Mouse (Mus musculus): ENCODE measurements around the gene Kcnq4. TPM values are rescaled to one million over a fixed set of nuclear protein-coding genes. Genes with fewer than 3 reads are reported as not detected.

The Kcnq4 gene
- polyA plus RNA-seq, 1 experiment: not detected

- Histone ChIP-seq H3K4me1 (ENCODE audit: control insufficient read depth, insufficient read depth, low read length) (peaks cover 2% of the 10 kb centered on the region; the same call in 1 of the 2 replicates), H3K4me3 (replicated peaks; ENCODE audit: control insufficient read depth, low read depth, low read length) (no peak overlapping the region), H3K27ac (ENCODE audit: control insufficient read depth, insufficient read depth, low read depth, low read length, poor library complexity) (no peak overlapping the region)
- TF ChIP-seq POLR2A (IDR thresholded peaks at IDR 0.05; ENCODE audit: borderline replicate concordance, control insufficient read depth, low read depth, low read length): no peak
- 22% methylated on average over 12 of the region's 12 CpGs for WGBS
Observed at GRCm38 (mm10) chr4:120716765-120717164, 31.6 kb downstream of the Kcnq4 start.

GRCm38 (mm10) chr4:120716141-120716571 lies 32.3 kb downstream of the Kcnq4 start:
- no peak overlapping the region for H3K27ac ChIP-seq (ENCODE audit: control insufficient read depth, insufficient read depth, low read depth, low read length, poor library complexity)
- TF ChIP-seq POLR2A (IDR thresholded peaks at IDR 0.05; ENCODE audit: borderline replicate concordance, control insufficient read depth, low read depth, low read length) (no peak), CTCF (IDR thresholded peaks at IDR 0.05; ENCODE audit: control insufficient read depth, insufficient read depth, low read length) (no peak)
- 5% methylated on average over 12 of the region's 12 CpGs for WGBS
- H3K4me1 ChIP-seq (ENCODE audit: control insufficient read depth, insufficient read depth, low read length): peaks cover 2% of the 10 kb centered on the region; the same call in 1 of the 2 replicates
- peak overlapping the region; percentile 29 for H3K4me3 ChIP-seq (replicated peaks; ENCODE audit: control insufficient read depth, low read depth, low read length)

DNA sequence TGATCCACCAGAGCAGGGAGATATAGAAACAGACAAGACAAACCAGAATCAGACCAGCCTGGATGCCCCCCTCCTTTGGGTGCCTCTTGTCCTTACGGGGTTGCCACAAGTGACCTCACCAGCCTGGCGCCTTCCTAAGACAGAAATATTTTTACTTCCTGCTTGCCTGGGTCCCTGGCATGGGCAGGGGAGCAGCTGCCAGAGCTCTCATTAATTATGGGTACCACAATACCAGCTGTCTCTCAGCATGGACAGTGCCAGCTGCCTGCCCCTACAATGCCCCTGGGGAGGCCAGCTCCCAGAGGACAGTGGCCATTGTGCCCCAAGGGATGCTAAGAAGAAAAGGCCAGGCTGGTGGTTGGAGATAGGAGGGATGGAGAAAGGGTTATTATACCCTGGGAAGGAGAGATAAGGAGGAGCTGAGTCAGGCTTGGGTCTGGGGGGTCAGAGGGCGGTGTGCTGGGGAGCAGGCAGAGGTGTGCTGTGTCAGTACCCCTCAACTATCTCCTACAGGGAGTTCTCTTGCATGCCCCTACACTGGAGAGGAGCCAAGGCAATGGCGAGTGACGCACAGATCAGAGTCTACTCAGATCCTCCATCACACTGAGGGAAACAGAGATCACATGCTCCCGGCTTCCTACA lies 34.4 kb downstream of the Kcnq4 start:
- TF ChIP-seq POLR2A (IDR thresholded peaks at IDR 0.05; ENCODE audit: borderline replicate concordance, control insufficient read depth, low read depth, low read length): no peak
- no peak for TF ChIP-seq CTCF (IDR thresholded peaks at IDR 0.05; ENCODE audit: control insufficient read depth, insufficient read depth, low read length)
- Histone ChIP-seq H3K4me1 (ENCODE audit: control insufficient read depth, insufficient read depth, low read length) (peaks cover 2% of the 10 kb centered on the region; the same call in 1 of the 2 replicates), H3K4me3 (replicated peaks; ENCODE audit: control insufficient read depth, low read depth, low read length) (no peak overlapping the region), H3K27ac (ENCODE audit: control insufficient read depth, insufficient read depth, low read depth, low read length, poor library complexity) (no peak overlapping the region)
- 34% methylated on average over 6 of the region's 6 CpGs for WGBS

- H3K4me1 ChIP-seq (ENCODE audit: control insufficient read depth, insufficient read depth, low read length): peaks cover 2% of the 10 kb centered on the region; the same call in 1 of the 2 replicates
- TF ChIP-seq CTCF (IDR thresholded peaks at IDR 0.05; ENCODE audit: control insufficient read depth, insufficient read depth, low read length): no peak
- no peak overlapping the region for H3K4me3 ChIP-seq (replicated peaks; ENCODE audit: control insufficient read depth, low read depth, low read length)
- no peak overlapping the region for H3K27ac ChIP-seq (ENCODE audit: control insufficient read depth, insufficient read depth, low read depth, low read length, poor library complexity)
- WGBS: 83% methylated on average over 6 of the region's 6 CpGs
Observed at GRCm38 (mm10) chr4:120713021-120713420, 35.4 kb downstream of the Kcnq4 start.

- H3K27ac ChIP-seq (ENCODE audit: control insufficient read depth, insufficient read depth, low read depth, low read length, poor library complexity): no peak overlapping the region
- peaks cover 2% of the 10 kb centered on the region; the same call in 1 of the 2 replicates for H3K4me1 ChIP-seq (ENCODE audit: control insufficient read depth, insufficient read depth, low read length)
- H3K4me3 ChIP-seq (replicated peaks; ENCODE audit: control insufficient read depth, low read depth, low read length): no peak overlapping the region
- WGBS: 84% methylated on average over 12 of the region's 12 CpGs
- TF ChIP-seq POLR2A (IDR thresholded peaks at IDR 0.05; ENCODE audit: borderline replicate concordance, control insufficient read depth, low read depth, low read length): no peak
- no peak for TF ChIP-seq CTCF (IDR thresholded peaks at IDR 0.05; ENCODE audit: control insufficient read depth, insufficient read depth, low read length)
Observed at GRCm38 (mm10) chr4:120712236-120712635, 36.2 kb downstream of the Kcnq4 start.

DNA sequence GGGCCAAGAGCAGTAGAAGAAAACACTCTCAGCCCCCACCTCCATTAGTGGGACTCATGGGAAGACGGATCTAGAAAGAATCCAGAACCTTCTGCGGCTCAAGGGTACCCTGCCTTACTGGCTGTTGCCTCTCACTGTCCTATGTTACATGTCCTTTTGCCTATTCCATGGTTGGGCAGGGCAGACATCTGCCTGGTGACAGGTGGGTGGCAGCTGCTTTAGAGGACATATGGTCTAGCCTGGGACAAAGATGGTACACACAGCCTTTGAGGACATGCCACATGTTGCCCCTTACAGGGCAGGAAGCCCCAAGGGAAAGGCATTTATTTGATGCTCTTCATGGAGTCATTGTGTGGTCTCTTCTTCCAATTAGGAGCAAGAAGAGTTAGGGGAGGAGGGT lies 45.9 kb downstream of the Kcnq4 start:
- Histone ChIP-seq H3K4me3 (replicated peaks; ENCODE audit: control insufficient read depth, low read depth, low read length) (no peak overlapping the region), H3K4me1 (ENCODE audit: control insufficient read depth, insufficient read depth, low read length) (no peaks in the 10 kb centered on the region), H3K27ac (ENCODE audit: control insufficient read depth, insufficient read depth, low read depth, low read length, poor library complexity) (no peak overlapping the region)
- 72% methylated on average over 2 of the region's 2 CpGs for WGBS
- TF ChIP-seq CTCF (IDR thresholded peaks at IDR 0.05; ENCODE audit: control insufficient read depth, insufficient read depth, low read length) (no peak), POLR2A (IDR thresholded peaks at IDR 0.05; ENCODE audit: borderline replicate concordance, control insufficient read depth, low read depth, low read length) (no peak)

GRCm38 (mm10) chr4:120702056-120702455 lies 46.4 kb downstream of the Kcnq4 start:
- no peak overlapping the region for H3K27ac ChIP-seq (ENCODE audit: control insufficient read depth, insufficient read depth, low read depth, low read length, poor library complexity)

GRCm38 (mm10) chr4:120701180-120701579 lies 47.2 kb downstream of the Kcnq4 start:
- WGBS: 83% methylated on average over 3 of the region's 3 CpGs
- Histone ChIP-seq H3K27ac (ENCODE audit: control insufficient read depth, insufficient read depth, low read depth, low read length, poor library complexity) (no peak overlapping the region), H3K4me3 (replicated peaks; ENCODE audit: control insufficient read depth, low read depth, low read length) (no peak overlapping the region), H3K4me1 (ENCODE audit: control insufficient read depth, insufficient read depth, low read length) (no peaks in the 10 kb centered on the region)
- no peak for TF ChIP-seq POLR2A (IDR thresholded peaks at IDR 0.05; ENCODE audit: borderline replicate concordance, control insufficient read depth, low read depth, low read length)
- no peak for TF ChIP-seq CTCF (IDR thresholded peaks at IDR 0.05; ENCODE audit: control insufficient read depth, insufficient read depth, low read length)

More at GRCm38 (mm10) chr4:120702056-120702455, 46.4 kb downstream of the Kcnq4 start:
- Histone ChIP-seq H3K4me1 (ENCODE audit: control insufficient read depth, insufficient read depth, low read length) (no peaks in the 10 kb centered on the region), H3K4me3 (replicated peaks; ENCODE audit: control insufficient read depth, low read depth, low read length) (no peak overlapping the region)
- 75% methylated on average over 8 of the region's 8 CpGs for WGBS
- TF ChIP-seq CTCF (IDR thresholded peaks at IDR 0.05; ENCODE audit: control insufficient read depth, insufficient read depth, low read length) (no peak), POLR2A (IDR thresholded peaks at IDR 0.05; ENCODE audit: borderline replicate concordance, control insufficient read depth, low read depth, low read length) (no peak)
